Mouse (Mus musculus) CH12F3 (cell line): ENCODE measurements around the gene Strip2.

Experiments used
- in situ Hi-C: fragments of 300-500 bp; cut with MboI; formaldehyde crosslinking; loops from 2 replicates; pipeline ENCODE4 v1.14.3; 2020; ENCODE audit warnings: low sequenced_read_pairs

Gene Strip2

DNA sequence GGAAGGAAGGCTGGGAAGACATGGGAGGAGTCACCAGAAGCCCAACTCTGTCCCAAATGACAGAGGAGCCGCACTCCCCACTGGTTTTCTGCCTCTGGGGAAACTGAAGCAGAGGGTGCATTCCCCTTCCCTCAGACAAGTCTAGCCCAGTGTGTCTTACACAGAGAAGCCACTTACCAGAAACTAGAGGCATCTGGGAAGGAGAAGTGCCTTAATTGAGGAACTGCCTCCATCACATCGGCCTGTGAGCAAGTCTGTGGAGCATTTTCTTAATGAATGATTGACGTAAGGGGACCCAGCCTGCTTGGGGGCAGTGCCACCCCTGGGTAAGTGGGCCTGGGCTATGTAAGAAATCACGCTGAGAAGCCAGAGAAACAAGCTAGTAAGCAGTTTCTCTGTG is 82.0 kb downstream of the Strip2 start:
- in situ Hi-C loops = no loop called here

DNA sequence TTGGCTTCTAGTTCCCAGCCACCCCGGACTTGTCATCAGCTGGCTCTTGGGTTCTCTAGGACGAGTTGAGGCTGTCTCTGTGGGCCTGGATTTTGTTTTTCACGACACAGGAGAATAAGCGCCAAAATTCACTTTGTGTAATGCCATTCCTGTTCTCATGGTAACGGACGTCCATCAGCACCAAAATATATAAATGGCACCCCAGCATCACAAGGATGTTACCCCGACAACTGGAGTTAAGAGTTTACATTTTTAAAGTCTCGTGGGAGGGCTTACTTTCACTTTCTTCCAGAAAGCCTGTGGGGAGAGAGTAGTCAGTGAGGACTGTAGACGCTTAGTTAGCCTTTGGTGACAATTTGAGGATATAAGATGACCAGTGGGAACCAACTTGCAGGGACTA is 85.8 kb downstream of the Strip2 start:
- in situ Hi-C loops = no loop called here

DNA sequence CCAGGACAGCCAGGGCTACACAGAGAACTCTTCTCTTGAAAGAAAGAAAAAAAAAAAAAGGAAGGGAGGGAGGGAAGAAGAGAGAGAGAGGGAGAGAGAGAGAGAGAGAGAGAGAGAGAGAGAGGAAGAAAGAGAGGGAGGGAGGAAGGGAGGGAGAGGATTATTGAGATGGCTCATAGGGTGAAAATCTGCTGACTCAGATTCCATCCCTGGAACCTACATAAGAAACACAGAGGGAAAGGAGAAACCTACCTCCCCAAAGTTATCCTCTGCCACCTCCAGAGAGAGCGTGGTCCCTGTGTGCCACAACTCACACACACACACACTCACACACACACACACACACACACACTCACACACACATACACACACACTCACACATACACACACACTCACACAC is 89.0 kb downstream of the Strip2 start:
- in situ Hi-C loops = no loop called here

DNA sequence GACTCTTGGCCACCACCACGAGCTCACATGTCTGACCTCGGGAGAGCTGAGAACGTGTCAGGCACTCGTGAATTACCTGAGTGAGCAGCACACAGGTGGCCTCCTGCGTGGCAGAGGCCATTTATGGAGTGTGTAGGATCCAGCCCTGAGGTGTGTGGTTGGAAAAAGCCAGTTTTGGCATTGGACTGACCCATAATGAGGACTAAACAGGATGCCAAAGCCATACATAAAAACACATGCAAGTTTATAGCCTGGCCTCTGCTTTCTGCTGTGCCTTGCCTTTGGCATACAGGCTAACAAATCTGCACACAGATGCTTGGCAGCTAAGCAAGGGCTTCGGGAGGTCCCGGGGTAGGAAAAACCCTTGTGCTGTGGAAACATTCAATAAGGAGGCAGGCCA is 92.4 kb downstream of the Strip2 start:
- in situ Hi-C loops = no loop called here
